Mouse (Mus musculus) testis, adult 2 months (tissue): ENCODE measurements around the gene Map2k5.

Experiments
- CTCF ChIP-seq: fragments of 200-500 bp; IDR thresholded peaks from 2 replicates; pipeline ENCODE4 v1.5.1; 2012; ENCODE audit warnings: low read depth, mild to moderate bottlenecking, inconsistent platforms, low read length, moderate library complexity; ENCODE audit not compliant: control insufficient read depth, insufficient read depth, insufficient replicate concordance
- POLR2A ChIP-seq: fragments of 200-500 bp; IDR thresholded peaks from 2 replicates; pipeline ENCODE4 v1.6.1; 2012; ENCODE audit warnings: low read depth, mild to moderate bottlenecking, inconsistent platforms, low read length, moderate library complexity; ENCODE audit not compliant: control insufficient read depth

GRCm38 (mm10) chr9:63360410-63360809, 17.3 kb downstream of the Map2k5 start:
- TF ChIP-seq POLR2A (no peak), CTCF (no peak)
